Mouse (Mus musculus): ENCODE data around the gene Rnpc3. TPM values are rescaled to one million over a fixed set of nuclear protein-coding genes. Genes with fewer than 3 reads are reported as not detected.

The Rnpc3 gene
- polyA plus RNA-seq, 1 experiment from 2014 or later: 60.7 TPM

DNA sequence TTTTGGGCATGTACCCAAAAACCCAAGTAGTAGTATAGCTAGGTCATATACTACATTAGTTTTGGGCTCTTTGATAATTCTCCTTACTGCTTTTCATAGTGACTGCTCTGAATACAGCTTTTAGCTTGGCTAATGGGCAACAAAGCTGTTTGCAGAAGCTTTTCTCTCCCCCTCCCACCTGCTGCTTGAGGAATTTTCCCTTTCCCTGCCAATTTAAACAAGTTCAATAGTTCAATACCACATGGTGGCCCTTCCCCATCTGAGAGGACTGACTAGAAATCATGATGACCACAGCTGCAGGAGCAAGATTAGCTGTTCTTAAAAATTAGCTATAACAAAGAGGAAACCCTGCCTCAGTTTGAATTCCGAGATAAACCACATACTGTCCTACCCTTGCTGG, 39.1 kb downstream of the Rnpc3 start:
- Histone ChIP-seq H3K27me3 (ENCODE audit: control insufficient read depth, insufficient read depth, low read depth, low read length) (no peaks in the 10 kb centered on the region), H3K4me3 (ENCODE audit: low read depth, low read length) (no peak overlapping the region), H3K36me3 (ENCODE audit: control insufficient read depth, insufficient read depth, low read length) (0 out of 2 replicates have a peak, but pooled peaks cover 3% of the 10 kb centered on the region), H3K9me3 (replicated peaks; ENCODE audit: control insufficient read depth, low read length, poor library complexity, severe bottlenecking) (no peaks in the 10 kb centered on the region), H3K4me1 (ENCODE audit: control insufficient read depth, insufficient read depth, low read length) (no peaks in the 10 kb centered on the region), H3K27ac (ENCODE audit: low read length) (no peak overlapping the region), H3K9ac (ENCODE audit: low read depth, low read length) (no peak overlapping the region), H3K4me2 (ENCODE audit: low read length) (no peak overlapping the region)
- WGBS: 40% methylated on average over 1 of the region's 1 CpGs
- 0 out of 2 replicates have a peak, but pooled peaks have one; percentile 14 for ATAC-seq

DNA sequence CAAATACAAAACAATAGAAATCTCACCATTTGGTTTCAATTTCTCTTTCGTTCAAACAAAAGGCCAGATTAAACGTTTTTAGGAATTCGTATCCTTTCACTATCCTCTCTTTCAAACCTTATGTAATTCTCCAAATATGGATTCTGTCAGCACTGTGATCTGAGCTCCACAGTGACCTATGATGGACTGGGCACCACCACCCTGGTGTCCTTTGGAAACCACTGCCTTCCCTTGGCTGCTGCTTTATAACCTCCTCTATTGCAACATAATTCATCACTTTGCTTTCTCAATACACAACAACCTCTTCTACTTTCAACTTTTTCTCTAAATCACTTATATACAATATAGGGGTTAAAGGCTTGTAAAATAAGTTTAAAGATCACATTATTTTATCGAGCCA, 55.4 kb downstream of the Rnpc3 start:
- 80% methylated on average over 4 of the region's 4 CpGs for WGBS
- Histone ChIP-seq H3K36me3 (ENCODE audit: control insufficient read depth, insufficient read depth, low read length) (no peaks in the 10 kb centered on the region), H3K9ac (ENCODE audit: low read depth, low read length) (no peak overlapping the region), H3K27me3 (ENCODE audit: control insufficient read depth, insufficient read depth, low read depth, low read length) (no peaks in the 10 kb centered on the region), H3K27ac (ENCODE audit: low read length) (no peak overlapping the region), H3K4me2 (ENCODE audit: low read length) (no peak overlapping the region), H3K9me3 (replicated peaks; ENCODE audit: control insufficient read depth, low read length, poor library complexity, severe bottlenecking) (no peaks in the 10 kb centered on the region), H3K4me3 (ENCODE audit: low read depth, low read length) (no peak overlapping the region), H3K4me1 (ENCODE audit: control insufficient read depth, insufficient read depth, low read length) (no peaks in the 10 kb centered on the region)
- ATAC-seq: no peak

DNA sequence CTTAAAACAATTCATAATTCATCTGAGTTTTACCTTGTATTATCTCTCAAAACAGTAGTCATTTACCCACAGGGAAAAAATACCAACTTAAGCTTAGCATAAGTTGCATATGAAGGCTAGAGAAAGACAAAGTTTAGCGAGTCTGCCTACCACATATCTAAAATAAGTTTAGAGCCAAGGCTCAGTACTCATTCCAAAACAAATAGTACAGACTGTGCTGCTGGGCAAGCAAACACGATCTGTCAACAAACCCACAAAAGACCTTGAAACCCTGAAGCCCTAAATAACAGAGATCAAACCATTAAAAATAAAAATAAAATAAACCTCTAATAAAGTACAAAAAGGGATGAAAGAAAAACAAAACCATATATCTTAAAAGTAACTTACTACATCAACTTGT, 55.8 kb downstream of the Rnpc3 start:
- H3K9ac ChIP-seq (ENCODE audit: low read depth, low read length): no peak overlapping the region
- no peak overlapping the region for H3K27ac ChIP-seq (ENCODE audit: low read length)
- H3K4me2 ChIP-seq (ENCODE audit: low read length): no peak overlapping the region
- no peaks in the 10 kb centered on the region for H3K4me1 ChIP-seq (ENCODE audit: control insufficient read depth, insufficient read depth, low read length)
- H3K36me3 ChIP-seq (ENCODE audit: control insufficient read depth, insufficient read depth, low read length): no peaks in the 10 kb centered on the region
- H3K4me3 ChIP-seq (ENCODE audit: low read depth, low read length): no peak overlapping the region
- no peaks in the 10 kb centered on the region for H3K27me3 ChIP-seq (ENCODE audit: control insufficient read depth, insufficient read depth, low read depth, low read length)
- no peak for ATAC-seq
- WGBS: 84% methylated on average over 2 of the region's 2 CpGs
- no peaks in the 10 kb centered on the region for H3K9me3 ChIP-seq (replicated peaks; ENCODE audit: control insufficient read depth, low read length, poor library complexity, severe bottlenecking)

DNA sequence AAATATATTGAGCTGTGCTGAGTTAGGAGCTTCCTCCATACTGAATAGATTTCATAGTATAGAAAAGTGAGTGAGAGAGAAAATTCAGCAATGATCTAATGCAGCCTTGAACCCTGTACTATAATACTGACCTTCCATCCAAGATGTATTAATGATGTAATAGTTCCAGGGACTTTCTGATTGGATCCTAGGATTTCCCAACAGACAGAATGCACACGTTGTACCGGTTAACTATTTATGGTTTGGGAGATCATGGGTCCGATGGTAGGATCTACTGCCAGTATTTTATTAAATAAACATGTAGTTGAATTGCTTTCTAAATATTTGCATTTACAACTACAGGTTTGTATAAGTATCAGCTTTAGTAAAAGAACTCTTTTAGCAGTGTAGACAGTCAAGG, 57.8 kb downstream of the Rnpc3 start:
- Histone ChIP-seq H3K36me3 (ENCODE audit: control insufficient read depth, insufficient read depth, low read length) (no peaks in the 10 kb centered on the region), H3K4me3 (ENCODE audit: low read depth, low read length) (no peak overlapping the region), H3K4me1 (ENCODE audit: control insufficient read depth, insufficient read depth, low read length) (no peaks in the 10 kb centered on the region), H3K9me3 (replicated peaks; ENCODE audit: control insufficient read depth, low read length, poor library complexity, severe bottlenecking) (no peaks in the 10 kb centered on the region; the same call in 1 of the 2 replicates), H3K27me3 (ENCODE audit: control insufficient read depth, insufficient read depth, low read depth, low read length) (no peaks in the 10 kb centered on the region), H3K4me2 (ENCODE audit: low read length) (no peak overlapping the region), H3K9ac (ENCODE audit: low read depth, low read length) (no peak overlapping the region), H3K27ac (ENCODE audit: low read length) (no peak overlapping the region)
- WGBS: 92% methylated on average over 3 of the region's 3 CpGs
- no peak for ATAC-seq

Other genes with a start within 250 kb of the Rnpc3 start
- gene Amy2a1, start 97.7 kb downstream of the Rnpc3 start, polyA plus RNA-seq (2015; fragmentation: Nextera tagmentation; extraction: Ambion mirVana): 0.63 TPM in 1 of 2 replicates, not detected in the other
- gene Amy1, start 23.4 kb downstream of the Rnpc3 start, polyA plus RNA-seq (2015; fragmentation: Nextera tagmentation; extraction: Ambion mirVana): 30.5 and 34.7 TPM in 2 replicates

All from midbrain, embryonic 16.5 days (tissue).